Mouse (Mus musculus): ENCODE results near the gene Zfp618.

Gene Zfp618

DNA sequence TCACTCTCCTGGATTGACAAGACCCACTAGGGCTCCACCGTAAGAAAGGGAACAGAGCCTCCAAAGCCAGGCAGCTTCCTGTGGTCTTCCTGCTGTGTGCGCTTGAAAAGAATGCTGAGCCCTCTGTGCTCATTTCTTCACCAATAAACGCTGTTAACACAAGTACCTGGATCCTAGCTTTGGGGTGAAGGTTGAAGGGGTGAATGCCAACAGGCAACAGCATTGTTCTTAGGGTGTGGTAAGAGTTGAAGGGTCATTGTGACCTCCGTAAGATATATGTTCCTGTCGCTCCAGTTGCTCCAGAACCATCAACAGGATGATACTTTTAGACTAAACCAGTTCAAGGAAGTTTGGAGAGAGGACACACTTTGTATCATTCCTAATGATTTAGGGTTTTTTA, 189.3 kb downstream of the Zfp618 start, which contains the start of gene Ambp:
TSS of gene Ambp (minus strand) at position 101 of the 400 bp plus-strand sequence.
- intact Hi-C loops (cut with DNase I) = no loop called here

DNA sequence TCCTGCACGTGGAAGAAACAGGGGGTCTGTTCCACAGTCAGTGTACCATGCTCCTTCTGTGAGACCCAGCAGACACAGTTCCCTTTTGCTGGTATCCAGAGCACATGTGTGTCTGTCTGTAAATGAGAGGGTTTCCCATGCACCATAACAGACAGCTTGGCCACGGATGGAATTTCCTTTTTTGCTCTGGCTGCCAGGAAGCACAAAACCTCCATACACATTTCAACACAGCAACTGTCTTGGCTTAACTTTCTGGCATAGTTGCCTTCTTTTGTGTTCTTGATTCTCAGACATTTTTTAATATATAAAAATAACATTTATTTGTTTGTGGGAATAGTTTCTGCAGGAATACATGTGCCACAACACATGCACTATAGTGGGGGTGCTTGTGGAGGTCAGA, 190.2 kb downstream of the Zfp618 start:
- intact Hi-C loops (cut with DNase I) = no loop called here

DNA sequence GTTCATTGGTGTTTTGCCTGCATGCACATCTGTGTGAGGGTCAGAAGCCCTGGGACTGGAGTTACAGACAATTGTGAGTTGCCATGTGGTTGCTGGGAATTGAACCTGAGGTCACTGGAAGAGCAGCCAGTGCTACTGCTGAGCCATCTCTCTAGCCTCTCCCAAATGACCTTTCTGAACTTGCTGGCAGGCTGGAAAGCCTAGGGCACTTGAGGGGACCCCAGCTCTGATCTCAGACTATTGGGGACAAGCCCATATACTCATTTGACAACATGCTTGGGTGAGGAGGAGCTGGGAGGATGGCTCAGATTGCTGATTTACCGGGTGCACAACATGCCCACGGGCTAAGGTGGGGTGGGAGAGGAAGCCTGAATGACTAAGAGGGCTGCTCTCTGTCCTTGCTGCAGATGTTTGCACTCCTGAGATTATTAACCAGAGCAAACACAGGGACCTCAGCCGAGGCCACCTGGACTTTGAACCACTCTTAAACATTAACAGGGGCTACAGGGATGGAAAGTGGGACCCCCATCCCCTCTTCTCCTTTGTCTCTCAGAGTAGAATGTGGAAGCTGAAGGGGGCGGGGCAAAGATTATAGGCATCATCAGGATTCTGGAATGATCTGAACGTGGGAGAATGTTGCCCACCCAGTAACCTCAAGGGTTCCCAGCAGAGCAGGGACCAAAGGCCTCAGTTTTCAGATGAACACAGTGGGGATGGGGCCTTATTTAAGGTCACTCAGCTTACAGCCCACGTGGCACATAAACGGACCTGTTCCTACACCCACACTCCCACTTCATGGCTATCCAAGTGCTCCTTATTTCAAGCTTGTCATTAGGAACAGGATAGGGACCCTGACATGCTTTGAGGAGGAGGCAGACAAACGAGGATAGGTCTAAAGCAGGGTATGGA, 191.6 kb downstream of the Zfp618 start:
- intact Hi-C loops (cut with DNase I) = no loop called here

DNA sequence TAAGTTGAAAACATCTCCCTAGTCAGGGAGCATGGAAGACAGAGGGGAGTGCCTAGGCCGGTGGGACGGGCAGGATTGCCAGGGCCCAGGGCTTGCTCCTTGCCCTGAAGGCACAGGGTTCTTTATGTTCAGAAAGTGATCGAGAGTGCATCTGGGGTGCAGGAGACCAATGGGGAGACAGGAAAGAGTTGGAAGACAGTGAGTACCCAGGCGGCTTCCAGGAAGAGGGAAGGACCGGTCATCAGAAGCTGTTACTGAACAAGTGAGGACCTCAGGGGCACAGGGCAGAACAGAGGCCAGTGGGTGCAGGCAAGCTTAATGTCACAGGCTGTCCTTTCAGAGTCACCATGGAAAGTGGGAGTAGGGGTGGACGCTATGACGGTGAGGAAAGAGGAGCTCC, 192.8 kb downstream of the Zfp618 start:
- intact Hi-C loops (cut with DNase I) = no loop called here

DNA sequence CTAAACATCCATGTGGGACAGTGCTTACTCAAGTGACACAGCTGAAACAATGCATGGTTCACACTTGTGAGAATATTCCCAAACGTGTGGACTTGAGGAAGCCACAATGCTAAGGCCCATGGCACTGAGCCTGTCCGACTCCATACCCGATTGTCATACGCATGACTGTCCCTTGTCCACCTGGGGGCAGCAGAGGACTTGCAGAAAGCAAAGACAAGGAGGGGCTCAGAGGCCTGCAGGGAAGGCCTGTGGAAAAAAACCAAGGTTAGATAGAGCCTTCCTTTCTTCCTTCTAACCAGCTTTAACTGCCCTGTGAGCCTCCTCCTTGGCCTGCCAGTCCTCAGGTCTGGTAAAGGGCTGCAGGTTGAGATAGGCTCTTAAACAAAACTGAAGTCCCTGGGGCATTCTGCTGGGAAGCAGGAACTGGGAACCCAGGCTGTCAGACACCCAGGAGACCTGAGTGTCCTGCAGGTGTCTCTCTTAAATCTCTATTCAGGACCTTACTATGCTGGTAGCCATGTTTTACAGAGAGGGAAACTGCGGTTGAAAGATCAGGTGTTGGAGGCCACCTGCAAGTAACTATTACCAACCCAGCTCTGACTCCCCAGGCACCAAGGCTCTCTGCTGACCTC, 193.7 kb downstream of the Zfp618 start:
- intact Hi-C loops (cut with DNase I) = no loop called here

DNA sequence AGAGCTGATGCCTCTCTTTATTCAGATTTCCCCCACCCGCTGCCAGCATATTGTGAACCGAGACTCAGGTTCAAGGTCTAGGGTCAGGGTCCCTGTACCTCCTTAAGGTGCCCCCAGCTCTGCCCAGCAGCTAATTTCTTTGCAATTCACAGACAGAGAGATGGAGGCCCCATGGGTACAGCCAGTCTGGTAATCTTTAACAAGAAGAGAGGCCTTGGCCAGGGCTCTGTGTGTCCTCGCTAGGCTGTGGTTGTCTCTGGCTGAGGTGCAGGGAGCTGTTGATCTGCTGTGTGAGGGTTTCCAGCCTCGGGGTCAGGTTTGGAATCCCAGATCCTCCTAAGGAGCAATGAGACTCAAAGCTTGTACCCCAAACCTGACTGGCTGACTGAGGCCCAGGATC, 200.3 kb downstream of the Zfp618 start:
- intact Hi-C loops (cut with DNase I) = no loop called here

DNA sequence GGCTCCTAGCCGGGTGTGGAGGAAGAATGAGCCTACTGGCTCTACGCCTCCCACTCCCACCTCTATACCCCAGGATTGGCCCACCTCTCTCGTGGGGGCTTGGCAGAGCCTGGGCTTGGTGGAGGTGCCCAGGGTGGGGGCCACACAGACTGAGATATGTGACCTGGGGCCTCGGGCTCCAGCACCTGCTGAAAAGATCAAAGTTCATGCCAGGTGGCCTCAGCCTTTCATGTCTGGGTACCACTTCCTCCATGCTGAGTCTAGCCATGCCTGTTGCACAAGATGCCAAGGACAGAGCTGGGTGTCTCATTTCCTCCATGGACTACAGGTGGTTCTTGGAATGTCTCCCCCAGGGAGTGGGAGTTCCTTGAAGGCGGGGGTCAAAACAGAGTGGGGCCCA, 200.9 kb downstream of the Zfp618 start:
- intact Hi-C loops (cut with DNase I) = no loop called here

DNA sequence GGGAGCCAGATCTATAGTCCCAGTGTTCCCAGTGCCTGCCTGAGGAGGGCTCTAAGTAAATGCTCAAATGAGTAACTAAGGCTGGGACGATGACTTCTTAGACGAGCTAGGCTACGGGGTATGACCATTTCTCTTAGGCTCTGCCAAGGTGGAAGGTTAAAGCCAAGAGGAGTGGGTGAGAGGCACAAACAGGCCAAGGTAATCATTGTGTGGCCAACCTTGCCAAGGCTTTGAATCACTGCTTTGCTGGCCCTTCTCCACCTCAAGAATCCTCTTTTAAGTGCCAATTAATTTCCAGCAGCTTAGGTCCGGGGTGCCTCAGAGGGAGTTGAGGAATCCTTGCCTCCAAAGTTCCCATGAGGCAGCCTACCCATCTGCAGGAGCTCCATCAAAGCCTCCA, 204.7 kb downstream of the Zfp618 start:
- intact Hi-C loops (cut with DNase I) = no loop called here

DNA sequence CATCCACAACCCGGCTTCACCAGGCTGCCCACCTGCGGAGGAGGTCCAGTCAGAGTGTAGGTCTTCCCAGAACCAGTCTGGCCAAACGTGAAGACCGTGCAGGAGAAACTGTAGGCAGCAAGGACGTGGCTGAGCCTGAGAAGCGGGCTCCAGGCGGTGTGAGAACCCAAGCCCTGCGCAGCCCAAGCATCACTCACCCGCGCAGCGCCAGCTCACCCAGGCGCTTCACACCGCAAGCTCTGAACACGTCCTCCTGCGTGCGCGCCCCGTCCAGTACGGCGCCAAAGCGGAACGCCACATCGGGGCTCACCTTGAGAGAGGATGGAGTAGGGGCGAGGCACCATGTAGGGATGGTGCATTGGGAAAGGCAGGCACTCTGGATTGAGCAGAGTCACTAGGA, 205.7 kb downstream of the Zfp618 start:
- intact Hi-C loops (cut with DNase I) = no loop called here

DNA sequence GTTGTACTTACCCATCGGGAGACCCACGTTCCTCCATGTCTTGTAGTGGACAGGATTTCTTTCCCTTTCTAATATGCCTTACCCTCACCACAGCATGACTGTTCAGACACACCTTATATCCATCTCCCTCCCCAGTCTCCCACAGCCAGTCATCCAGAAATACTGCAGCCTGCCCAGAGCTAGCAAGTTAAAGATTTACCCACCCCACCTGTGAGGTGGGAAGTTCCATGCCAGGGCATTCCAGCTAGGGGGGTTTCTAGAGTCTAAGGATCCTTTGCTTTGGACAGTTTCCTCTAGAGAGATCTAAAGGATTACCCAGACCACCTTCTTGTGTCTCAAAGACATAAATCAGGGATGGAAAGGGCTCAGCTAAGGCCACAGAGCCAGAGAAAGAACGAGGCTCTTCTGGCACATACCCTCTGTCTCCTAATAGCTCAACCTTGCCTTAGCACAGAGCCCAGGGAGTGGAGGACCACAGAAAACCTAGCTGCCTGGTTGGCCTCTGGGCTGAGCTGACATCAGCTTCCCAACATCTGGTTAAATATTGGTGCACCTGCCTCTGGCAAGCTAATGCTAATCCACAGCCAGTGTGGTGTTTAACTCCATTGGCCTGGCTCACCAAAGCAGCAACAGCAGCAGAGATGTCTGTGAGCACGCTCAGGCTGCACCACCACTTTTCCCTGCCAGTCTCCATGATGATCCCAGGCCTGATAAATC, 206.8 kb downstream of the Zfp618 start, which contains the start of gene Kif12:
TSS of gene Kif12 (minus strand) at position 163 of the 717 bp plus-strand sequence.
- intact Hi-C loops (cut with DNase I) = no loop called here

DNA sequence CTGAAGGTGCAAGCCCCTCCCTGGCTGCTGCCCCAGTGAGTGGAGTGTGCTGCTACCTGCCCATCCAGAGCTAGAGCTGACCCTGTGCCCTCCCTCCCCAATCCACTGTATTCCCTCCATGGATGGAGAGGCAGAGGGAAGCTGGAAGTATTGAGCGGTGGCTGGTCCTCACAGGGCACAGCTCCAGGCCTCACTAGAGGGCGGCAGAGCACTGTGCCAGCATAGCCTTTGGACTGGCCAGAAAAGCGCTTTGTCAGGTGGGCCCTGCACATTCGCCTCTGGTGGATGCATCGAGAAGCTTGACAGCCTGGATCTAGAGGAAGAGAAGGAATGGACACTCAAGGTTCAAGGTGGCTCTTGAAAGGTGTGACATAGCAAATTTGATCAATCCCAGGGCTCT, 216.2 kb downstream of the Zfp618 start:
- intact Hi-C loops (cut with DNase I) = loop anchor here (5.0 kb wide), 1 partner anchor 136 kb away; no protein-coding TSS in a partner anchor

DNA sequence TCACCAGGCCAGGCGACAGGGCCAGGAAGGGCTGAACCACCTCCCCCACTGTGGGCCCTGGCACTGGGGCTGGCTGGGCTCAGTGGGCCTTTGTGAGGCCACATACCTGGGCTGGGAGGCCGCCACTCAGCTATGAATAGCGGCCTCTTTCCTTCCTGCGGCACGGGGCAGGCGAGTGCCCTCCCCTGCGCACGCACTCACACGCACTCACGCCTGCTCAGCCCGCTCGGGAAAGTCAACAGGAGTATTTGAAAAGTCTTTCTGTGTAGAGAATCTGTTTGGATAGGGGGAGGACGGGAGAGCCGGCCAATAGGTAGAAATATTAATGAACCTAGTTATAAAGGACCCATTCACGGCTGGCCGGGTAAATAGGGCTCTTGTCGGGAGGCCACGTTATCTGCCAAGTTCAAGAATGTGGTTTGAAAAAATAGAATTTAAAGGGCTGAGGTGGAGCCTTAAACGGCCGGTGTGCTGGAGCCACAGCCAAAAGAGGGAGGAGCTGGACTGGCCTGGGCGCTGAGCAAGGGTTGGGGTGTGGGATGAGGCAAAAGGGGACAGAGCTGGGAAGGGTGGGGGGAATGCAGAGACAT, 221.0 kb downstream of the Zfp618 start:
- intact Hi-C loops (cut with DNase I) = no loop called here

All from adrenal gland (tissue).